Mouse (Mus musculus): ENCODE measurements around the gene Slc39a10. TPM values are rescaled to one million over a fixed set of nuclear protein-coding genes. Genes with fewer than 3 reads are reported as not detected.

Gene Slc39a10
- total and polyA plus RNA-seq, 3 experiments = 14.9 to 17.7 TPM; not detected in 1

DNA sequence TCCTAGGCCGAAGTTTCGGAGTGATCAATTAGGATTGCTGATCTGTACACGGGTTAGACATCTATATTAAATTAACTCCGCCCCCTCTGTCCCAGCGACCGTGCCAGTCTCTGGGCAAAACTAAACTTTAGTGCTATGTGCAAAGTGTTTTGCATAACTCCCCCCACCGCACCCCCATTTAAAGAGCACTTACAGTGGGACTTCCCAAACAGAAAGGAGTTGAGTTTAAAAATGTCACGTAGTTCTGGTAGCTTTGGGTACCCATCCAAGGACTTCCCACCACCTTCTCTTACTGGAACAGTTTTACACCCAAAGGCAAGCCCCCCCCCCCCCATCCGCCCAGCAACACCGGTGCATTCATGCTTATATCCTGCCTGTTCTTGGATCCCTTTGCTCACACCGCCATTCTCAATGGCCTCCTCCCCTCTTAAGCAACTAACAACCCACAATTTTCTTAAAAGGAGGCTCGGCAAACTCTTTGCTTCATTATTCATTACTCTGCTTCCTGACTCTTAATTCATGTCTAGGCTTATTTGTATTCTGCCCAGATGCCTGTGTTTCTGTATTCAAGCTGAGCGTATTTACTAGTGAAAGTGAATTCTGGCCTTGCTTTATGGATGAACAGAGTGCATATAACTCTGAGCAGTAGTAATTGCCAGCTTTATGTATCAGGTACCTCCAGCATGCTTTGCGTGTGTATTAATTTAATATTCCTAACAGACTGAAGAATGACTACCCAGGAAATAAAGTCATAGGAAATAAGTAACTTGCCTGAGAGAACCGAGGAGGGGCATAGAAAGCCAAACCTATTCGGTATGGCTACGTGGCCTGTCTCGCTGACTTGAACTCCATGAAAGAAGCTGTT lies 38.4 kb downstream of the Slc39a10 start:
- TF ChIP-seq TBP (IDR thresholded peaks at IDR 0.05; ENCODE audit: low read depth, low read length) (peak; percentile 70), NELFE (IDR thresholded peaks at IDR 0.05; ENCODE audit: low read depth, low read length) (no peak), TAL1 (IDR thresholded peaks at IDR 0.05; ENCODE audit: low read length) (no peak), POLR2A (IDR thresholded peaks at IDR 0.05; ENCODE audit: control insufficient read depth in 1 of 2, insufficient read depth in 1 of 2, low read depth in 1 of 2, low read length in 2 of 2, poor library complexity in 1 of 2) (peak in 1 of 2 experiments; percentile 38; a peak in 1 of 4 replicates)
- H3K36me3 ChIP-seq (ENCODE audit: control insufficient read depth in 1 of 2, insufficient read depth in 2 of 2, low read length in 2 of 2) = peaks cover 0 to 21% of the 10 kb centered on the region in 2 experiments; a peak in 2 of 4 replicates
- H3K4me3 ChIP-seq (ENCODE audit: control insufficient read depth in 1 of 2, insufficient read depth in 1 of 2, low read depth in 2 of 2, low read length in 2 of 2) = peak overlapping the region; percentile 64 to 89
- 0 out of 4 replicates have a peak, but pooled peaks cover 0 to 3% of the 10 kb centered on the region in 2 experiments for H3K4me1 ChIP-seq (ENCODE audit: control insufficient read depth in 1 of 2, insufficient read depth in 2 of 2, low read length in 2 of 2)
- H3K9ac ChIP-seq (ENCODE audit: control insufficient read depth, low read depth, low read length, poor library complexity, severe bottlenecking) = peak overlapping the region; percentile 96
- peak; percentile 91 for DNase-seq (ENCODE audit: low read depth, low spot score)
- no peaks in the 10 kb centered on the region for H3K9me3 ChIP-seq (replicated peaks; ENCODE audit: insufficient read depth, low read length)
- H3K79me2 ChIP-seq (ENCODE audit: control insufficient read depth, insufficient read depth, low read length, poor library complexity) = peaks cover 15% of the 10 kb centered on the region
- H3K27ac ChIP-seq (ENCODE audit: control insufficient read depth, low read depth, low read length) = peak overlapping the region; percentile 100
- no peaks in the 10 kb centered on the region for H3K27me3 ChIP-seq (ENCODE audit: control insufficient read depth in 1 of 2, insufficient read depth in 2 of 2, low read length in 2 of 2)

DNA sequence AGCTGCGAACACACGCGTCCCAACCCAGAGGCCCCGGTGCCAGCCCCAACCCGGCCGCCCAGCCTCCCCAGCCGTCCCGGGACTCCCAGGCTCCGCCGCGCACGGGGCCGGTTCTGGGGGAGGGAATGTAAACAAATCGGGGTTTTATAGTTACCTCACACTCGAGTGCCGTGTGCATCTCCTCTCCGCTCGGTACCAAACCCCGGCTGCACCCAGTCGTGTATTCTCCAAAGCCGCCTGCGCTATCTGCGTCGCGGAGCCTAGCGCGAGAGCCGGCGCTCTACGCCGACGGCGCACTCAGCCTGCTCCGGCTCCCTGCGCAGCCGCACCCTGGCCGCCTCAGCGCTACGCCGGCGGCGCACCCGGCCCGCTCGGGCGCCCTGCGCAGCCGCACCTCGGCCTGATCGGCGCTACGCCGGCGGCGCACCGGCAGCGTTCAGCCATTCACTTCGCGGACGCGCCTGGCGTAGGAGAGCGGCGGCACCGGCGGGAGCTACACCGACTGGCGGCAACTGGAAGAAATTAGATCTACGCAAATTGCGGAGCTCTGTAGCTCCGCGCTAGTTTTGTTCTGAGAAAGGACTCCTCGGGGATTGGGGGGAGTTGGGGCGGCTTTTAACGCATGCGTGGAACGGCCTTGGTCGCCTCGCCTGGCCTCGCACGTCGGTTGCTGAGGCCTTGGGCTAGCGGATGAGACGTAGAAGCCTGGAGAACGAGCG lies 39.2 kb downstream of the Slc39a10 start:
- peak; percentile 58 to 77 for TF ChIP-seq POLR2A (IDR thresholded peaks at IDR 0.05; ENCODE audit: control insufficient read depth in 1 of 2, insufficient read depth in 1 of 2, low read depth in 1 of 2, low read length in 2 of 2, poor library complexity in 1 of 2)
- no peak for TF ChIP-seq ELF1 (IDR thresholded peaks at IDR 0.05; ENCODE audit: low read depth, low read length)
- TF ChIP-seq UBTF (IDR thresholded peaks at IDR 0.05; ENCODE audit: borderline replicate concordance, insufficient read depth, low read depth, low read length) = peak; percentile 68; the same call in 1 of the 2 replicates
- peak; percentile 93 for TF ChIP-seq TBP (IDR thresholded peaks at IDR 0.05; ENCODE audit: low read depth, low read length)
- Histone ChIP-seq H3K4me3 (ENCODE audit: control insufficient read depth in 1 of 2, insufficient read depth in 1 of 2, low read depth in 2 of 2, low read length in 2 of 2) (peak overlapping the region in 1 of 2 experiments; percentile 89; a peak in 2 of 4 replicates), H3K27ac (ENCODE audit: control insufficient read depth, low read depth, low read length) (peak overlapping the region; percentile 100), H3K9me3 (replicated peaks; ENCODE audit: insufficient read depth, low read length) (no peaks in the 10 kb centered on the region), H3K4me1 (ENCODE audit: control insufficient read depth in 1 of 2, insufficient read depth in 2 of 2, low read length in 2 of 2) (0 out of 4 replicates have a peak, but pooled peaks cover 0 to 3% of the 10 kb centered on the region in 2 experiments), H3K36me3 (ENCODE audit: control insufficient read depth in 1 of 2, insufficient read depth in 2 of 2, low read length in 2 of 2) (peaks cover 0 to 21% of the 10 kb centered on the region in 2 experiments; a peak in 2 of 4 replicates), H3K27me3 (ENCODE audit: control insufficient read depth in 1 of 2, insufficient read depth in 2 of 2, low read length in 2 of 2) (no peaks in the 10 kb centered on the region), H3K79me2 (ENCODE audit: control insufficient read depth, insufficient read depth, low read length, poor library complexity) (peaks cover 15% of the 10 kb centered on the region), H3K9ac (ENCODE audit: control insufficient read depth, low read depth, low read length, poor library complexity, severe bottlenecking) (peak overlapping the region; percentile 97)
- DNase-seq (ENCODE audit: low read depth, low spot score) = peak; percentile 94

DNA sequence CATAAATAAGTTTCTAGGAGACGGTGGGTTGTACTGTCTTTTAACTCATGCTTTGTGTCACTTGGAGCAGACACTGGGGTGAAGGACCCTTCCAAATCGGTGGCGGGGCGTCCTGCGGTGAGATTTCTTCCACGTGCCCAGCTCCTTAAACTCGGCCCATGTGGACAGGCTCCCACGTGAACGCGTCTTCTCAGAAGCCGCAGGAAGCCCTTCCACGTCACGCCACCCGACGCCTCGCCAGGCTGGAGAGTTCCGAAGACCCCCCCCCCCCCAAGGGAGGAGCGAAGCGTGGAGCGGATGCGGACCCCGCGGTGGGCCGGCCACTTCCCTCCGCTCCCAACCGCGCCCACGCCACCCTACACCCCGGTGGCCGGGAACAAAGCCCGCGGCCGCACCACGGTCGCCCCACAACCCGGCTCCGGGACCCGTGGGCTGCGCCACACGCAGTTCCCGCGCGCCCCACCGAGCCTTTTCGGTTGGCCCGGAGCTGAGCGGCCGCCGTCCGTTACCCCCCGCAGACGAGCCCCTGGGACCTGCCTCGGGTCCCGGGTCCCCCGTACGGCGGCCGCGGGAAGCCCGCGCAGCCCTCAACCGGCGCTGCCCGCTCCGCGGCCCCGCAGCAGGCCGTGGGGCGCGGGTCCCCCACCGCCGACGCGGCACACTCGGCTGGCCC lies 39.9 kb downstream of the Slc39a10 start:
- peak overlapping the region; percentile 48 for H3K27ac ChIP-seq (ENCODE audit: control insufficient read depth, low read depth, low read length)
- peaks cover 15% of the 10 kb centered on the region for H3K79me2 ChIP-seq (ENCODE audit: control insufficient read depth, insufficient read depth, low read length, poor library complexity)
- H3K9ac ChIP-seq (ENCODE audit: control insufficient read depth, low read depth, low read length, poor library complexity, severe bottlenecking) = peak overlapping the region; percentile 97
- no peaks in the 10 kb centered on the region for H3K27me3 ChIP-seq (ENCODE audit: control insufficient read depth in 1 of 2, insufficient read depth in 2 of 2, low read length in 2 of 2)
- TF ChIP-seq CHD1 (IDR thresholded peaks at IDR 0.05; ENCODE audit: low read depth, low read length) = no peak
- TF ChIP-seq NRF1 (IDR thresholded peaks at IDR 0.05; ENCODE audit: insufficient read depth, low read depth, low read length, poor library complexity, severe bottlenecking) = no peak
- no peak for TF ChIP-seq GABPA (IDR thresholded peaks at IDR 0.05; ENCODE audit: low read depth, low read length)
- no peak for TF ChIP-seq MAX (IDR thresholded peaks at IDR 0.05; ENCODE audit: low read length)
- TF ChIP-seq KAT2A (conservative IDR thresholded peaks at IDR 0.05; ENCODE audit: low read depth, low read length) = no peak
- TF ChIP-seq USF2 (IDR thresholded peaks at IDR 0.05; ENCODE audit: borderline replicate concordance in 1 of 2, insufficient read depth in 1 of 2, low read depth in 1 of 2, low read length in 2 of 2) = no peak
- no peak for TF ChIP-seq BHLHE40 (IDR thresholded peaks at IDR 0.05; ENCODE audit: borderline replicate concordance, low read depth, low read length)
- TF ChIP-seq TCF12 (IDR thresholded peaks at IDR 0.05; ENCODE audit: low read depth, low read length) = no peak
- no peak for TF ChIP-seq GATA1 (IDR thresholded peaks at IDR 0.05; ENCODE audit: low read depth, low read length)
- peak; percentile 79 for DNase-seq (ENCODE audit: low read depth, low spot score)
- H3K9me3 ChIP-seq (replicated peaks; ENCODE audit: insufficient read depth, low read length) = no peaks in the 10 kb centered on the region
- 0 out of 4 replicates have a peak, but pooled peaks cover 0 to 3% of the 10 kb centered on the region in 2 experiments for H3K4me1 ChIP-seq (ENCODE audit: control insufficient read depth in 1 of 2, insufficient read depth in 2 of 2, low read length in 2 of 2)
- peak overlapping the region; percentile 54 to 62 for H3K4me3 ChIP-seq (ENCODE audit: control insufficient read depth in 1 of 2, insufficient read depth in 1 of 2, low read depth in 2 of 2, low read length in 2 of 2)
- H3K36me3 ChIP-seq (ENCODE audit: control insufficient read depth in 1 of 2, insufficient read depth in 2 of 2, low read length in 2 of 2) = peaks cover 0 to 21% of the 10 kb centered on the region in 2 experiments; a peak in 2 of 4 replicates
